Mouse (Mus musculus) small intestine, adult 2 months (tissue): Measurements from ENCODE around the gene Rasgef1a.

Source experiments
- CTCF ChIP-seq: fragments of 200-500 bp; IDR thresholded peaks from 2 replicates; pipeline ENCODE4 v1.5.1; 2012; ENCODE audit warnings: low read depth, mild to moderate bottlenecking, control low read depth, inconsistent platforms, low read length, moderate library complexity, mixed read lengths; ENCODE audit not compliant: insufficient replicate concordance, insufficient read length; ENCODE audit errors: extremely low read depth
- POLR2A ChIP-seq: fragments of 200-500 bp; IDR thresholded peaks from 2 replicates; pipeline ENCODE4 v1.6.1; 2012; ENCODE audit warnings: low read depth, mild to moderate bottlenecking, control low read depth, inconsistent platforms, low read length, moderate library complexity

DNA sequence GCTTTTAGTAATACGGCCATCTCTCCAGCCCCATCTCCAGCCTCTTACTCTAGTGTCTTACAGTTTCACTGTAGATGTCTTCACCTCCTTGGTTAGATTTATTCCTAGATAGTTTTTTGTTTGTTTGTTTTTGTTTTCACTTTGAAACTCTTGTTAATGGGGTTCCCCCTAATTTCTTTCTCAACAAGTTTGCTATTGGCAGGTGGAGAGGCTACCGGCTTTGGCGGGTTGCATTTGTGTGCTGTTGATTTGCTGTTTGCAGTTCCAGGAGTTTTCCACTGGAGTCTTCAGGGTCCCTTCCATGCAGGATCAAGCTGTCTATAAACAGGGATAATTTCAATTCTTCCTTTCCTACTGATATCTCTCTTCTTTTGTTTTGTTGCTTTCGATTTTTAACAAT is 50.0 kb downstream of the Rasgef1a start:
- TF ChIP-seq POLR2A = no peak
- no peak for TF ChIP-seq CTCF
